26 mouse cellular contexts compared by ENCODE assay signal in the genomic region with DNA sequence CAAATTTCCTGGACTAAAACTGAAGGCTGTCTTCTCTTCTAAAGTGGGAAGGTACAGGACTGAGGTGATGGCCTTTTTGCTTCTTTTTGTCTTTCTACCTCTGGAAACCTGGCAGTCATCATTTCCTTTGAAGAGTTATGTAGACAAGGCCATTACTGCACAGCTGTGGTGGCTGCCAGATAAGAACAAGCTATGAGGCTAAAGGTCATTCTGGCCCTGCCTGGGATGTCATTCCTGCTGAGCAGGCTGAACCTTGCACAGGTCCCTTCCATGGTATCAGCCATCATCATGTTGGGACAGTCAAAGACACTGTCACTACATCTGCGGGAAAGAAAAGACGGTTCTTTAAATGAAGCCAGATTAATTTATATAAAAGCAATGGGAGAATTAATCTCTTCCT.
A peak's percentile ranks its signal among the peaks of the same experiment; 100 is the strongest.
DNase-seq lines count a peak whose midpoint lies in the region; ATAC-seq and TF ChIP-seq lines count a peak whose summit lies in the region.
"Had no signal": no experiment of that assay in that cellular context is flagged by ENCODE, and none has a peak within 500 bp of the region (broad histone marks: within the 10 kb centered on the region; RNA-seq: fewer than 3 reads in every experiment).

No protein-coding gene starts in this region.

- H3K4me3 ChIP-seq in intestine, embryonic 15.5 days (replicated peaks): no peak overlapping the region
- no peak overlapping the region for H3K4me3 ChIP-seq in intestine, postnatal 0 days (ENCODE audit: low read depth, low read length)
- H3K4me3 ChIP-seq: embryonic facial prominence, embryonic 13.5 days; embryonic facial prominence, embryonic 15.5 days; erythroblast, embryonic 14.5 days; forebrain, embryonic 10.5 days; forebrain, embryonic 12.5 days had no signal

- no peak overlapping the region for H3K4me2 ChIP-seq in intestine, embryonic 15.5 days (replicated peaks)
- H3K4me2 ChIP-seq in intestine, postnatal 0 days (replicated peaks; ENCODE audit: low read depth): no peak overlapping the region
- H3K4me2 ChIP-seq: embryonic facial prominence, embryonic 13.5 days; embryonic facial prominence, embryonic 15.5 days; forebrain, embryonic 12.5 days had no signal

- ATAC-seq in intestine, embryonic 15.5 days: peak; percentile 88
- peak; percentile 88 for ATAC-seq in intestine, postnatal 0 days
- ATAC-seq: activated CD4-positive, CD25-positive, alpha-beta regulatory T cell, adult 4 months; CD4-positive, CD25-positive, alpha-beta regulatory T cell, adult 4 months; forebrain, embryonic 14.5 days; forebrain, embryonic 16.5 days; Patski had no signal

- 85% methylated on average over 2 of the region's 2 CpGs for WGBS in intestine, embryonic 15.5 days
- WGBS in intestine, postnatal 0 days: 69% methylated on average over 2 of the region's 2 CpGs

- no peak overlapping the region for H3K9ac ChIP-seq in intestine, embryonic 15.5 days
- H3K9ac ChIP-seq in intestine, postnatal 0 days (ENCODE audit: low read depth, low read length): no peak overlapping the region
- H3K9ac ChIP-seq: embryonic facial prominence, embryonic 13.5 days; embryonic facial prominence, embryonic 15.5 days; forebrain, embryonic 12.5 days had no signal

- H3K4me1 ChIP-seq in intestine, embryonic 15.5 days (replicated peaks): no peaks in the 10 kb centered on the region
- H3K4me1 ChIP-seq in intestine, postnatal 0 days (replicated peaks; ENCODE audit: control insufficient read depth, insufficient read depth, low read length): no peaks in the 10 kb centered on the region
- H3K4me1 ChIP-seq: embryonic facial prominence, embryonic 15.5 days; forebrain, embryonic 10.5 days; forebrain, embryonic 12.5 days had no signal

- no peak for TF ChIP-seq CTCF in intestine, postnatal 0 days (IDR thresholded peaks at IDR 0.05; ENCODE audit: low read depth)

- no peaks in the 10 kb centered on the region for H3K9me3 ChIP-seq in intestine, embryonic 15.5 days
- H3K9me3 ChIP-seq in intestine, postnatal 0 days (ENCODE audit: control insufficient read depth): no peaks in the 10 kb centered on the region
- H3K9me3 ChIP-seq: embryonic facial prominence, embryonic 13.5 days; embryonic facial prominence, embryonic 15.5 days; forebrain, embryonic 10.5 days; forebrain, embryonic 12.5 days had no signal

- no peak overlapping the region for H3K27ac ChIP-seq in intestine, embryonic 15.5 days
- H3K27ac ChIP-seq in intestine, postnatal 0 days (ENCODE audit: low read depth, low read length): no peak overlapping the region
- H3K27ac ChIP-seq: embryonic facial prominence, embryonic 13.5 days; embryonic facial prominence, embryonic 15.5 days; forebrain, embryonic 10.5 days; forebrain, embryonic 12.5 days had no signal

- no peaks in the 10 kb centered on the region for H3K36me3 ChIP-seq in intestine, embryonic 15.5 days
- H3K36me3 ChIP-seq in intestine, postnatal 0 days (ENCODE audit: control insufficient read depth, insufficient read depth): no peaks in the 10 kb centered on the region
- H3K36me3 ChIP-seq: embryonic facial prominence, embryonic 13.5 days; embryonic facial prominence, embryonic 15.5 days; forebrain, embryonic 10.5 days; forebrain, embryonic 12.5 days; G1E had no signal

- H3K27me3 ChIP-seq in intestine, embryonic 15.5 days (replicated peaks): no peaks in the 10 kb centered on the region
- no peaks in the 10 kb centered on the region for H3K27me3 ChIP-seq in intestine, postnatal 0 days (replicated peaks; ENCODE audit: control insufficient read depth, insufficient read depth, low read length)
- H3K27me3 ChIP-seq: CH12.LX; embryonic facial prominence, embryonic 13.5 days; embryonic facial prominence, embryonic 15.5 days; forebrain, embryonic 12.5 days; Patski had no signal

- DNase-seq in adrenal gland, adult 2 months: peak; percentile 2
- no peak for DNase-seq in adrenal gland, postnatal 4 days (ENCODE audit: low spot score in 2 of 2)
- no peak for DNase-seq in thymus, postnatal 36 days
- DNase-seq: adrenal gland, postnatal 10 days; adrenal gland, postnatal 25 days; B cell, adult 2 months; cerebellum, adult 11-12 months; cerebellum, adult 2 months; cerebellum, adult 9-10 months; cerebellum, postnatal 10 days; cerebellum, postnatal 25 days; embryo, embryonic 11 days had no signal
